Mouse (Mus musculus) intestine, embryonic 15.5 days (tissue): ENCODE data around the gene Ndufa6. TPM values are rescaled to one million over a fixed set of nuclear protein-coding genes. Genes with fewer than 3 reads are reported as not detected.

ENCODE experiments used
- ATAC-seq: fragments of 200-750 bp; cut with Nextera tagmentation; 2 replicates; pipeline ENCODE4 v1.8.0; 2017; ENCODE audit warnings: moderate TSS enrichment, moderate library complexity
- H3K27ac ChIP-seq: fragments of 300-500 bp; sonication (generic); 2 replicates; pipeline ENCODE4 v1.5.1; 2015; ENCODE audit warnings: mild to moderate bottlenecking, inconsistent platforms
- H3K27me3 ChIP-seq: fragments of 300-500 bp; sonication (generic); replicated peaks from 2 replicates; pipeline ENCODE4 v1.6.1; 2015; ENCODE audit warnings: inconsistent platforms
- H3K36me3 ChIP-seq: fragments of 300-500 bp; sonication (generic); 2 replicates; pipeline ENCODE4 v1.6.1; 2015; ENCODE audit warnings: inconsistent platforms
- H3K4me1 ChIP-seq: fragments of 300-500 bp; sonication (generic); replicated peaks from 2 replicates; pipeline ENCODE4 v1.6.1; 2015; ENCODE audit warnings: inconsistent platforms
- H3K4me2 ChIP-seq: fragments of 300-500 bp; sonication (generic); replicated peaks from 2 replicates; pipeline ENCODE4 v1.6.1; 2015; ENCODE audit warnings: mild to moderate bottlenecking, inconsistent platforms
- H3K4me3 ChIP-seq: fragments of 300-500 bp; sonication (generic); replicated peaks from 2 replicates; pipeline ENCODE4 v1.5.1; 2015; ENCODE audit warnings: inconsistent platforms
- H3K9ac ChIP-seq: fragments of 300-500 bp; sonication (generic); 2 replicates; pipeline ENCODE4 v1.6.1; 2015; ENCODE audit warnings: inconsistent platforms
- H3K9me3 ChIP-seq: fragments of 300-500 bp; sonication (generic); 2 replicates; pipeline ENCODE4 v1.6.1; 2016; ENCODE audit warnings: inconsistent platforms
- WGBS: fragments of 180-500 bp; shearing (Covaris S2); methylation state at CpG from one replicate; pipeline ENCODE4 v1.1.7; 2015; 5-methylcytosine and 5-hydroxymethylcytosine counted together
- polyA plus RNA-seq: library from polyadenylated mRNA; unstranded; fragments of >200 nt; fragmentation: Nextera tagmentation; extraction: Ambion mirVana; gene quantifications from 2 replicates; pipeline ENCODE4 v1.2.1, GENCODE M21; 2015

The Ndufa6 gene
- polyA plus RNA-seq, 1 experiment from 2014 or later: 513 TPM

DNA sequence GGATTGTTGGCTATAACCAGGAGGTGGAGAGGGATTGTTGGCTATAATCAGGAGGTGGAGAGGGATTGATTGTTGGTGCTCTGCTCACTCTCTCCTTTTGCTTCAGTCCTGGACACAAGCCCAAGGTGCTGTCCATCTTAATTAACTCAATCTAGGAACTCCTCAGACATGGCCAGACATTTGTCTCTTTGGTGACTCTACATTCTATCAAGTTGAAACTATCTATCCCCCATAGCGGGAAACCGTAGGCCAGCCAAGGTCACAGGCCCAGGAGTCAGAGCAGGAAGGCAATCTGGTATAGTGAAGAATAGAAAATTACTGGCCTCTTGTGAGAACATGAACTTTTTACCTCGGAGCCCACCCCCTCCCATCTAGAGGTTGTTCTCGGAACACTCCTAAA is 8.1 kb upstream of the Ndufa6 start:
- no peaks in the 10 kb centered on the region for H3K36me3 ChIP-seq
- H3K9me3 ChIP-seq: no peaks in the 10 kb centered on the region
- H3K4me1 ChIP-seq: peaks cover 9% of the 10 kb centered on the region
- H3K9ac ChIP-seq: no peak overlapping the region
- no peak overlapping the region for H3K4me2 ChIP-seq
- H3K27ac ChIP-seq: no peak overlapping the region
- ATAC-seq: no peak
- H3K4me3 ChIP-seq: no peak overlapping the region
- H3K27me3 ChIP-seq: no peaks in the 10 kb centered on the region
- WGBS: 72% methylated on average over 4 of the region's 4 CpGs

DNA sequence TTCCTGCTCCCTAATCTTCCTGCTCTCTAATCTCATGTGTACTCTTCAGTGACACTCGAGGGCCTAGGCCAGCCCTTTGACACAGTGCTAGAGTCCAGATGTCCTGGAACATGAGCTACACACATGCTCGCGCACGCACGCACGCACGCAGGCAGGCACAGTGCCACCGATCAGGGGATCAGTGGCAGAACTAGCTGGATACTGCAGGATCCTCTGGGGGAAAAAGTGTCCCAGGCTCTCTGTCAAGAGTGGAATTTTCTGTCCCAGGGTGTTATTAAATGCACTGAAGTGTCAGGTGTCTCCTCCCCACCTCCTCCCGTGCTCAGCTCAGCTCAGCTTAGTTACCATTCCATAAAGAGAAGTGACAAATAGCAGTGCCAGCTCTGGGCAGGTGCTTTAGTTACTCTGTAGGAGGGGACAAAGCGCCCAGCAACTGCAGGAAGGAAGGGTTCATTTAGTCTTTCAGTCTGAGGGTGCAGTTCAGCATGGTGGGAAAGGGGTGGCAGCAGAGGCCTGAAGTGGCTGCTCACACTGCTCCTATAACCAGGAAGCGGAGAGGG is 7.4 kb upstream of the Ndufa6 start:
- Histone ChIP-seq H3K9me3 (no peaks in the 10 kb centered on the region), H3K4me3 (no peak overlapping the region), H3K27me3 (no peaks in the 10 kb centered on the region), H3K36me3 (no peaks in the 10 kb centered on the region), H3K4me1 (peaks cover 9% of the 10 kb centered on the region), H3K9ac (no peak overlapping the region), H3K27ac (peak overlapping the region; percentile 68), H3K4me2 (no peak overlapping the region)
- 70% methylated on average over 11 of the region's 11 CpGs for WGBS
- ATAC-seq: peak; percentile 93

DNA sequence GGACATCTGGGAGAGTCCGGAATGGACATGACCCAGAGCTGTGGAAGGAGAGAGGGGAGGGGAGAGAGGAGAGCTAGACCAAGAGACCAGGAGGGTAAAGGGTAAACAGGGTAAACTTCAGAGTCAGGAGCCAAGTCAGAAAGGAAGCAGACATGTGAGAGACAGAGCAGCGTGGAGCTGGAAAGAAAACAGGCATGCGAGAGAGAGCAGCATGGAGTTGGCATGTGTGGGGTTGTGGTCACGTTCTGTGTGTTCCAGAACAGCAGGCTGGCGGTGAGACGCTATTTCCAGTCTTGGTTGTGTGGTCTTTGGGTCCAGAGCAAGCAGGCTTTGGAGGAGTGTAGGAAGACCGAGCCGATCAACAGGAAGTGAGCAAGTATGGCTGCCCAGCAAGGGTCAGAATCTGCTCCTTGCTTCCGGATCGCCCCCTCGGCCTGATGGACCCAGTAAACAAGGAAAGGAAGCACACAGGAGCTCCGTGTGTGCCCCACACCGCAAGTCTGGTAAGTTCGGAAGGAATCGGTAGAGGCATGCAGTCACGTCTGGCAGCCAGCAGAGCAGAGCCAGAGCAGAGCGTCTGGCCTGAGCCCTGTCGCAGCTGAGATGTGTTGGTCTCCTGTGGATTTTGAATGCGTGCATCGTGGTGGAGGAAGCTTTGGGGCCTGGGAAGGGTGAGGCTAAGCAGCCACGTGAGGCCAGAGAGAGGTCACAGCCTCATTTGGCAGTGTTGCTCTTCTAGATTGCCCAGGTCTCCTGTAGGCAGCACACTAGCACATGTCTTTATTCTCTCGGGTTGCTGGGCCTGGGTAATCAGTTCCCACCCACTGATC is 4.5 kb upstream of the Ndufa6 start:
- Histone ChIP-seq H3K4me2 (0 out of 2 replicates have a peak overlapping the region, but pooled peaks have one; percentile 14), H3K4me1 (peaks cover 12% of the 10 kb centered on the region), H3K27ac (peak overlapping the region; percentile 6; the same call in 1 of the 2 replicates), H3K36me3 (no peaks in the 10 kb centered on the region), H3K27me3 (no peaks in the 10 kb centered on the region), H3K9ac (no peak overlapping the region), H3K9me3 (no peaks in the 10 kb centered on the region), H3K4me3 (no peak overlapping the region)
- ATAC-seq: no peak
- WGBS: 49% methylated on average over 22 of the region's 22 CpGs

DNA sequence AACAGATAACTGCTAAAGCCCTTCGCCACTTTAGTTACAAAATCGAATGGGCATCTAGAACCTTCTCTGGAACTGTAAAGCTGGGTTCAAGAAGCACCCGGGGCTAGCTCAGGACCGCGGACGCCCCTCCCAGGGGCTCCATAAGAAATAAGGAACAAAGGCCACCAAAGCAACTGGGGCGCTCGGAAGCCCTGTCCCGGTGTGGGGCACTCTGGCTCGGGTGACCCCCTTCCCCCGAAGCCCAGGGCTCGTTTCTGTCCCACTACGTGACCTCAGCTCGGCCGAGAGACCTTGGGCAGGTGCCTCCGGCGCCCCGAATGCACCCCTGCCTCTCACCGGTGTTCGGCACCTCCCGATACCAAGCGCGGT is 393 bp downstream of the Ndufa6 start:
- ATAC-seq: peak; percentile 49
- Histone ChIP-seq H3K27me3 (no peaks in the 10 kb centered on the region), H3K9ac (peak overlapping the region; percentile 97), H3K27ac (peak overlapping the region; percentile 75), H3K4me3 (peak overlapping the region; percentile 80), H3K4me2 (peak overlapping the region; percentile 75), H3K9me3 (no peaks in the 10 kb centered on the region), H3K36me3 (peaks cover 20% of the 10 kb centered on the region), H3K4me1 (peaks cover 27% of the 10 kb centered on the region)
- WGBS: under 1% methylated on average over 23 of the region's 23 CpGs

DNA sequence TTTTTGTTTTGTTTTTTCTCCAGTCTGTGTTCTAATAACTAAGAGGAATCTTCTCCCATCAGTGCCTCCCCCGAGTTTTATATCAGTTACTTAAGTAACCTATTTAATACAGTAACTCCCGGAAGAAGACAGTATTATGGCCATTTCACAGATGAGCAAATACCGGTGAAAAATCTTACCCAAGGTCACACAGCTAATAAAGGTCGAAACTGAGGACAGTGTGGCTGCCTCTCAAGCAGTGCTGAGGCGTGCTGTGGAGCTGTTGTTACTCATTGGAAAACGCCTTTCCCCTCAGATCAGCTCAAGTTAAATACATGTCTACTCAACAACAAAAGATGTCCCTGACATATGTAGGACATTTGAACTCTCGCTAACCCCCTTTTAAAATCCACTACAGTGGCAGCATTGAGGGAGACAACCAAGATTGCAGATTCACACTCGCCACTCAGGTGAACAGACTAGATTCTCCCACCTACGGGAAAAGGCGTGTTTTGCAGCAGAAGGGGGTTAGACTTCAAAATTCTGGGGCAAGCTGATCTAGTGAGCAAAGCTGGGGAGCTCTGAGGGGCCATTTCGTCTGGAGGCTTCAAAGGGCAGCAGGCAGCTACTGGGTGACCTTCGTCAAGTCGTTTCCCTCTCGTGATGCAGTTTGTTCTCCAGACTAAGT is 911 bp downstream of the Ndufa6 start:
- peak overlapping the region; percentile 75 for H3K27ac ChIP-seq
- peak overlapping the region; percentile 97 for H3K9ac ChIP-seq
- H3K36me3 ChIP-seq: peaks cover 26% of the 10 kb centered on the region
- 18% methylated on average over 14 of the region's 14 CpGs for WGBS
- H3K9me3 ChIP-seq: no peaks in the 10 kb centered on the region
- H3K4me1 ChIP-seq: peaks cover 24% of the 10 kb centered on the region; the same call in 1 of the 2 replicates
- no peak for ATAC-seq
- peak overlapping the region; percentile 80 for H3K4me3 ChIP-seq
- no peaks in the 10 kb centered on the region for H3K27me3 ChIP-seq
- H3K4me2 ChIP-seq: peak overlapping the region; percentile 75

DNA sequence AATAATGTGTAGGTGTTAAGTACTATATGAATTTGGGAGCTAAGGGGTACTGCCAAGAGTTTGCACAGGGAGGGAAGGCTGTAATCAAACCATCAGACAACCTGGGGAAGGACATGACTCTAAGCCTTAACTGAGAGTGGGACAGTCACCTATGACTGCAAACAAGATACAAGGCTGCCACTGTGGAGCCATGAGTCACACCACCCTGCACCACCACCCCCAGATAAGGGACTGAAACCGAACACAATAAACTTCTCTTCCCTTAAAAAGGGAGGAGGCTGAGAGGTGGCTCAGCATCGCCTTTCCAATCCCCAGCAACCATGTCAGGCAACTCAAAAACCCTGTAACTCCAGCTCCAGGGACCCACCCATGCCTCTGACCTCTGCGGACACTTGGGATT is 2.6 kb downstream of the Ndufa6 start:
- Histone ChIP-seq H3K27ac (0 out of 2 replicates have a peak overlapping the region, but pooled peaks have one; percentile 25), H3K4me1 (peaks cover 37% of the 10 kb centered on the region), H3K9me3 (no peaks in the 10 kb centered on the region), H3K9ac (no peak overlapping the region), H3K4me2 (peak overlapping the region; percentile 75; the same call in 1 of the 2 replicates), H3K36me3 (peaks cover 31% of the 10 kb centered on the region), H3K27me3 (no peaks in the 10 kb centered on the region), H3K4me3 (no peak overlapping the region)
- WGBS: 63% methylated on average over 3 of the region's 3 CpGs
- ATAC-seq: peak; percentile 15; the same call in 1 of the 2 replicates

DNA sequence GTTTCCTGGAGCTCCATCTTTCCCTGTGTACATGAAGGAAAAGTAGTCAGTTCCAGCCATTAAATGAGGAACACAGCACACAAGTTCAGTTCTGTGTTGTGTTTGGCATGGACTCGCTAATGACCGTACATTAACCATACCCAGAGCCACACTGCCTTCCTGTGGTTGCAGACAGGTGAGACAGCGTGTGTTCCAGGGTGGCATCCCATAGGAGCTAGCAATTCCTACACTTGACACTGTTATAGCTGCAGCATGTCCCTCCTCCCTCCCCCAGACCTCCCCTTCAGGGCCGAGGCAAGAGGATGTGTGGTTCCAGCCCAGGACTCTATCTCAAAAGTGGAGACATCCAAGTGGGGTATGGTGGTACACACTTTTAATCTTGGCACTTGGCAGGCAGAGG is 3.8 kb downstream of the Ndufa6 start:
- H3K4me1 ChIP-seq: peaks cover 37% of the 10 kb centered on the region
- H3K4me2 ChIP-seq: 0 out of 2 replicates have a peak overlapping the region, but pooled peaks have one; percentile 7
- WGBS: 63% methylated on average over 4 of the region's 4 CpGs
- H3K9ac ChIP-seq: no peak overlapping the region
- no peaks in the 10 kb centered on the region for H3K27me3 ChIP-seq
- peaks cover 31% of the 10 kb centered on the region for H3K36me3 ChIP-seq
- 0 out of 2 replicates have a peak overlapping the region, but pooled peaks have one; percentile 6 for H3K27ac ChIP-seq
- no peak for ATAC-seq
- no peaks in the 10 kb centered on the region for H3K9me3 ChIP-seq
- H3K4me3 ChIP-seq: no peak overlapping the region

DNA sequence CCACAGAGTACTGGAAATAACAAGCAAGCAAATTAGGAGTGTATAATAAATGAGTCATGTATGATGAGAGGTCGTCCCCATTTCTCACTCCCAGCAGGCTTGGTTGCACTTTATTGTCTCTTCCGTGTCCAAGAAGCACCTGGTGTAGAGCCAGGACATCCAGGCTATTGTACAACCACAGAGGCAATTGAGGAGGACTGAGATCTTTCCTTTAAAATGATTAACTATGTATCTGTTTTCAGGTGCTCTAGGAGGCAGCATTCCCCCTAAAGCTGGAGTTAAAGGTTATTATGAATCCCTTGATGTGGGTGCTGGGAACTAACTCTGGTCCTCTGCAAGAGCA is 5.2 kb downstream of the Ndufa6 start:
- H3K27ac ChIP-seq: no peak overlapping the region

DNA sequence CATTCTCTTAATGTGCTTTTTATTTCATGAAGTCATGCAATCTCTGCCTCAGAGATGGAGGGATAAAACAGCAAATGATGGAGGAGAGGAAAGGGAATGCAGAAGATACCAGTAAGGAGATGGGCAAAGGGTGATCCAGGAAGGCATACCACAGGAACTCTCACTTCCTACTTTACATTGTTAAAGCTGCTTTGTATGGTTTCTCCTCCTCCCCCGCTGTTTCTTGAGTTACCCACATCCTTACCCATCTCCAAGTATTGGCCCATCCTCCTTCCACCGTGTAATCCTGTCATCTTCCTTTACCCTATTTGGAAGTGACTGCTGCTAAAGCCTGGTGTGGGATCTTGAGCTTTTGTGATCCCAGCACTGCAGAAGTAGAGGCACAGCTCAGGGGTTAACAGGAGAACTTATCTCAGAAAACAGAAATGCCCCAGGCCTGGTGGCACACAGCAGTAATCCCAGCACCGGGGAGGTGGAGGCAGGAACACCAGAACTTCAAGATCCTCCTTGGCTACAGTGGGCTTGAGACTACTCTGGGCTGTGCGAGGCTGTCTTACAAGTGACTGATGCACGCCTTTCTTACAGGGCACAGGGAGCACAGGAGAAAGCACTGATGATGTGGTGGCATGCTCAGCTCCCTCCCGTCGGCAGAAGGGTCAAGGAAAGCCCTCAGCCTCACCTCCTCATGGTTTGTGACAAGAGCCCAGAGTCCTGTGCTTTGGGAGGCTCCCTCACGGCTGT is 5.7 kb downstream of the Ndufa6 start:
- WGBS: 82% methylated on average over 8 of the region's 8 CpGs
- H3K9me3 ChIP-seq: no peaks in the 10 kb centered on the region
- no peak overlapping the region for H3K9ac ChIP-seq
- H3K4me2 ChIP-seq: no peak overlapping the region
- ATAC-seq: no peak
- peaks cover 31% of the 10 kb centered on the region for H3K36me3 ChIP-seq
- H3K4me1 ChIP-seq: peaks cover 38% of the 10 kb centered on the region
- no peak overlapping the region for H3K4me3 ChIP-seq
- H3K27me3 ChIP-seq: no peaks in the 10 kb centered on the region
- H3K27ac ChIP-seq: no peak overlapping the region

More for the DNA sequence above, 5.2 kb downstream of the Ndufa6 start:
- Histone ChIP-seq H3K4me3 (no peak overlapping the region), H3K4me1 (peaks cover 34% of the 10 kb centered on the region), H3K4me2 (no peak overlapping the region), H3K9ac (no peak overlapping the region), H3K36me3 (peaks cover 31% of the 10 kb centered on the region), H3K27me3 (no peaks in the 10 kb centered on the region), H3K9me3 (no peaks in the 10 kb centered on the region)
- WGBS: 73% methylated on average over 2 of the region's 2 CpGs
- no peak for ATAC-seq

DNA sequence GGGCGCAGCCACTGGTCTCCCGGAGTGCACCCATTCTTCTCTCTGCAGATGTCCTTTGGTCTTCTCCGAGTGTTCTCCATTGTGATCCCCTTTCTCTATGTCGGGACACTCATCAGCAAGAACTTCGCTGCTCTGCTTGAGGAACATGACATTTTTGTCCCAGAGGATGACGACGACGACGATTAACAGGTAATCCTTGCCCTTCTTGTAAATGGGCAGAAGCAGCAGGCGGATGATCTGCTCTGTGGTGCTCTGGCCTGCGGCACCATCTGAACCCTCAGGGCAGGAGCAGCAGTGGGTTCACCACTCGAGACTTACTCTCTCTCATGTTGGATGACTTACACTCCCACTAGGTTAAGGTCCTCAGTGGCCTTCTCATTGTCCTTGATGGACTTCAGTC is 6.3 kb downstream of the Ndufa6 start:
- H3K9ac ChIP-seq: no peak overlapping the region
- 94% methylated on average over 12 of the region's 12 CpGs for WGBS

DNA sequence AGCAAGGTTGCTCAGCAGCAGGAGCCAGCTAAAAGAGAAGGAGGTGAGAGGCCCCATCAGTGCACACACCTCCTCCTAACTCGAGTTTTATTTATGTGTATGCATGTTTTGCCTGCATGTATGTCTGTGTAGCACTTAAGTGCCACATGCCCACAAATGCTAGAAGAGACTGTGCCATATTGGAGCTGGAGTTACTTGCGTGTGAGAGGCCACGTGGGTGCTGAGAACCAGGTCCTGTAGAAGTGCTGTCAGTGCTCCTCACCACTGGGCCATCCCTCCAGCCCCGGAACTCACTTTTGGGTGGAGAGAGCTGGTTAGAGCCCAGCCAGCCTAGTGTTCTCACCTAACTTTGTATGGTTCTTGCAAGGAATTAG is 6.8 kb downstream of the Ndufa6 start:
- Histone ChIP-seq H3K36me3 (peaks cover 31% of the 10 kb centered on the region), H3K27ac (peak overlapping the region; percentile 88), H3K27me3 (no peaks in the 10 kb centered on the region), H3K4me1 (peaks cover 29% of the 10 kb centered on the region), H3K9me3 (no peaks in the 10 kb centered on the region), H3K9ac (peak overlapping the region; percentile 77), H3K4me3 (peak overlapping the region; percentile 74), H3K4me2 (peak overlapping the region; percentile 66)
- ATAC-seq: no peak
- WGBS: 75% methylated on average over 4 of the region's 4 CpGs

More for the DNA sequence above, 6.3 kb downstream of the Ndufa6 start:
- H3K36me3 ChIP-seq: peaks cover 31% of the 10 kb centered on the region
- no peaks in the 10 kb centered on the region for H3K27me3 ChIP-seq
- no peak overlapping the region for H3K27ac ChIP-seq
- no peak overlapping the region; the same call in 1 of the 2 replicates for H3K4me2 ChIP-seq
- H3K9me3 ChIP-seq: no peaks in the 10 kb centered on the region
- no peak overlapping the region for H3K4me3 ChIP-seq
- H3K4me1 ChIP-seq: peaks cover 33% of the 10 kb centered on the region
- no peak for ATAC-seq
